Mouse (Mus musculus): Measurements from ENCODE around the gene Olfr94.

The Olfr94 gene

DNA sequence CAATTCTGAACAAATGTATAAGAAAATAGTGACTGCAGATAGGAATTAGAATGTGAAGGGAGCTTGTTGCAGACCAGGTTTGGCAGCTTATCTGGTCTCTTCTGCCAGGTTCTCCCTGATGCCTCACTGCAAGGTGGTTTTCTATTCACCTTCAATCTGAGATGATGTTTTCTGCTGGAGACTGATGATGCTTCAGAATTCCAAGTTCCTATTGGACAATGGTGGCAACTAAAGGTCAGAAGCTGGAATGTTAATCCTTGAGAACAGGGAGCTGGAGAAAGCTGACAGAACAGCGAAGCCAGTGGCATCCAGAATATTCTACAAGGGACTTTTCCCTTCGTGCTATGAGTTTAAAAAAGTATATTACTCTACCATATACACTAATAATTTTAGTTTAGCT, 10.1 kb downstream of the Olfr94 start:
- Histone ChIP-seq H3K27me3 (ENCODE audit: insufficient read depth, low read length) (peaks cover 10% of the 10 kb centered on the region), H3K36me3 (ENCODE audit: insufficient read depth, low read length) (no peaks in the 10 kb centered on the region), H3K9me3 (ENCODE audit: low read length) (no peaks in the 10 kb centered on the region), H3K4me3 (replicated peaks; ENCODE audit: low read length) (no peak overlapping the region), H3K4me1 (replicated peaks; ENCODE audit: low read depth, low read length) (no peaks in the 10 kb centered on the region)
- TF ChIP-seq CTCF (conservative IDR thresholded peaks at IDR 0.05; ENCODE audit: low read length) (no peak), NANOG (IDR thresholded peaks at IDR 0.05; ENCODE audit: borderline replicate concordance, low read length) (no peak), POU5F1 (IDR thresholded peaks at IDR 0.05; ENCODE audit: borderline replicate concordance, low read length) (no peak)

DNA sequence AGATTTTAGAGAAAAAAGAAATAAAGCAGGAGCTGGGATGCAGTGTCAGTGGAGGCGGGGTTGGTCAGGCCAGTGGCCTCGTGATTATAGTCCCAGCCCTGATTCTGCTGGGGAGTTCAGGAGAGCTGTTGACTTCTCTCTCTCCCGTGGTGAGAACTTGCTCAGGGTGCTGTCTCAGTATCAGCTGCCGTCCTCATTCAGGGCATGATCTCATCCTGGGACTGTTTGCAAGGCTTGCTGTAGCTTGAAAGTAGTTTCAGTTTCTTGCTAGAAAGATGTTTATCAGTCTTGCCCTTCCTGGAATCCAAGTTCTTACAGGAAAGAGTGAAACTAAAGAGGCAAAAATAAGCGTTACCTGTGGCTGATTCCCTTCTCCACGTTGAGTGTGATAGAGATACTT, 15.3 kb downstream of the Olfr94 start:
- no peaks in the 10 kb centered on the region for H3K27me3 ChIP-seq (ENCODE audit: insufficient read depth, low read length)
- H3K4me1 ChIP-seq (replicated peaks; ENCODE audit: low read depth, low read length), result no peaks in the 10 kb centered on the region
- TF ChIP-seq NANOG (IDR thresholded peaks at IDR 0.05; ENCODE audit: borderline replicate concordance, low read length) (no peak), POU5F1 (IDR thresholded peaks at IDR 0.05; ENCODE audit: borderline replicate concordance, low read length) (no peak), CTCF (conservative IDR thresholded peaks at IDR 0.05; ENCODE audit: low read length) (no peak)
- H3K36me3 ChIP-seq (ENCODE audit: insufficient read depth, low read length), result no peaks in the 10 kb centered on the region
- H3K9me3 ChIP-seq (ENCODE audit: low read length), result no peaks in the 10 kb centered on the region
- H3K4me3 ChIP-seq (replicated peaks; ENCODE audit: low read length), result no peak overlapping the region

DNA sequence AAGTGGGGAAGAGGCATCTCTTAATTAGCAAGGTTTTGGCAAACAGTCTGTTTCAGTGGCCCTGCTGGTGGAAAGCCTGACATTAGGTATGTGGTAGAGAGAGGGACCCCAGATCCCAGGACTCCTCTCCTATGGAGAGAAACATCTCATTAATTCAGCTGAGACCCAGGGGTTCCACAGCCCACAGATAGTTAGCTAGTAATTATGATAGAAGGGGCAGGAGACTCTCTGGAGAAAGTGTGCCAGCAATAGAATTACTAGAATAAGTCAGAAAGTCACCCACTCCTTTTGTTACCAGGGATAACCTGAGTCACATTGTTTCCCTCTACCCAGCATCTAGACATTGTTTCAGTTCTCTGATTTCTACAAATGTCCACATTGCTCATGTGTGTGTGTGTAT, 39.4 kb downstream of the Olfr94 start, which contains the start of gene Olfr93:
Olfr93 (minus strand) TSS at position 101 of the 400 bp plus-strand sequence.
- no peaks in the 10 kb centered on the region for H3K27me3 ChIP-seq (ENCODE audit: insufficient read depth, low read length)
- no peaks in the 10 kb centered on the region for H3K36me3 ChIP-seq (ENCODE audit: insufficient read depth, low read length)
- no peaks in the 10 kb centered on the region for H3K9me3 ChIP-seq (ENCODE audit: low read length)
- H3K4me3 ChIP-seq (replicated peaks; ENCODE audit: low read length), result no peak within 1 kb of the TSS
- no peaks in the 10 kb centered on the region; the same call in 1 of the 2 replicates for H3K4me1 ChIP-seq (replicated peaks; ENCODE audit: low read depth, low read length)
- no peak for TF ChIP-seq NANOG (IDR thresholded peaks at IDR 0.05; ENCODE audit: borderline replicate concordance, low read length)
- TF ChIP-seq CTCF (conservative IDR thresholded peaks at IDR 0.05; ENCODE audit: low read length), result no peak

All from E14TG2a.4 (cell line).